In genomic region chr7:137397361-137397910, GRCm38 (mm10) we compare ENCODE assay signal across 27 mouse cellular contexts. TPM values are rescaled to one million over a fixed set of nuclear protein-coding genes. Genes with fewer than 3 reads are reported as not detected.
DNase-seq lines count a peak whose midpoint lies in the region; ATAC-seq lines count a peak whose summit lies in the region.
"Had no signal": no experiment of that assay in that cellular context is flagged by ENCODE, and none has a peak within 500 bp of the region (broad histone marks: within the 10 kb centered on the region; RNA-seq: fewer than 3 reads in every experiment).

No protein-coding gene starts in this region.

- H3K36me3 ChIP-seq in forebrain, embryonic 14.5 days (ENCODE audit: control insufficient read depth, insufficient read depth, low read length) = no peaks in the 10 kb centered on the region
- H3K36me3 ChIP-seq: heart, embryonic 12.5 days; liver, embryonic 13.5 days; midbrain, embryonic 15.5 days; neural tube, embryonic 15.5 days; stomach, embryonic 15.5 days had no signal

- no peak overlapping the region for H3K4me3 ChIP-seq in forebrain, embryonic 14.5 days (ENCODE audit: low read depth, low read length)
- H3K4me3 ChIP-seq: erythroblast, embryonic 14.5 days; heart, embryonic 12.5 days; hindbrain, embryonic 13.5 days; liver, embryonic 13.5 days; midbrain, embryonic 15.5 days; neural tube, embryonic 15.5 days; stomach, embryonic 15.5 days had no signal

- H3K27ac ChIP-seq in forebrain, embryonic 14.5 days (ENCODE audit: low read depth, low read length) = no peak overlapping the region
- H3K27ac ChIP-seq: hindbrain, embryonic 13.5 days; liver, embryonic 13.5 days; macrophage; midbrain, embryonic 15.5 days; neural tube, embryonic 15.5 days; stomach, embryonic 15.5 days had no signal

- no peak overlapping the region for H3K4me2 ChIP-seq in forebrain, embryonic 14.5 days (ENCODE audit: low read length)
- H3K4me2 ChIP-seq: heart, embryonic 12.5 days; hindbrain, embryonic 13.5 days; liver, embryonic 13.5 days; midbrain, embryonic 15.5 days; neural tube, embryonic 15.5 days; stomach, embryonic 15.5 days had no signal

- H3K9ac ChIP-seq in forebrain, embryonic 14.5 days (ENCODE audit: low read length) = no peak overlapping the region
- H3K9ac ChIP-seq: forebrain, postnatal 0 days; heart, embryonic 12.5 days; hindbrain, embryonic 13.5 days; liver, embryonic 13.5 days; midbrain, embryonic 15.5 days; neural tube, embryonic 15.5 days; stomach, embryonic 15.5 days had no signal

- no peaks in the 10 kb centered on the region for H3K9me3 ChIP-seq in forebrain, embryonic 14.5 days (replicated peaks; ENCODE audit: control insufficient read depth, low read length)
- H3K9me3 ChIP-seq: liver, embryonic 13.5 days; midbrain, embryonic 15.5 days; neural tube, embryonic 15.5 days; stomach, embryonic 15.5 days had no signal

- no peaks in the 10 kb centered on the region for H3K4me1 ChIP-seq in forebrain, embryonic 14.5 days (ENCODE audit: control insufficient read depth, insufficient read depth, low read length)
- H3K4me1 ChIP-seq: hindbrain, embryonic 13.5 days; liver, embryonic 13.5 days; midbrain, embryonic 15.5 days; neural tube, embryonic 15.5 days; stomach, embryonic 15.5 days had no signal

- DNase-seq in 3134 (ENCODE audit: extremely low read depth, insufficient read length, low spot score) (peak; percentile 61), A20 (ENCODE audit: low read depth, low spot score) (peak; percentile 19), R1 (ENCODE audit: low read depth, low spot score) (peak; percentile 93)
- peak; percentile 72 for DNase-seq in adrenal gland, postnatal 14 days
- no peak for DNase-seq in frontal cortex, postnatal 25 days (ENCODE audit: low spot score in 2 of 2)
- DNase-seq in thymus, postnatal 0 days (ENCODE audit: low spot score) = no peak
- no peak for DNase-seq in forebrain, embryonic 14.5 days (ENCODE audit: low spot score)
- DNase-seq: cerebellum, adult 2 months; cerebellum, postnatal 14 days; forebrain, postnatal 0 days; gastrocnemius, postnatal 14 days; heart, adult 18-20 months; heart, postnatal 4 days; kidney, adult 11 months; kidney, postnatal 4 days; liver, embryonic 13.5 days; lung, adult 2 months; lung, postnatal 10 days; right cerebral cortex, postnatal 25 days; thymus, postnatal 36 days had no signal

- ATAC-seq in forebrain, embryonic 14.5 days = no peak
- ATAC-seq: forebrain, postnatal 0 days; midbrain, embryonic 15.5 days had no signal

- H3K27me3 ChIP-seq in forebrain, embryonic 14.5 days (replicated peaks; ENCODE audit: control insufficient read depth, insufficient read depth, low read length) = no peaks in the 10 kb centered on the region
- H3K27me3 ChIP-seq: heart, embryonic 12.5 days; hindbrain, embryonic 13.5 days; liver, embryonic 13.5 days; midbrain, embryonic 15.5 days; neural tube, embryonic 15.5 days; stomach, embryonic 15.5 days had no signal

- WGBS in forebrain, embryonic 14.5 days = 91% methylated on average over 8 of the region's 8 CpGs

RNA-seq across cellular contexts. Expression of gene 9430038I01Rik, which starts 13.1 kb away (rescaled TPM):
- total RNA-seq in adrenal gland, postnatal 14 days (2021) = 9.3 and 10.1 TPM in 2 replicates
- polyA plus RNA-seq in thymus, postnatal 0 days (2015; fragmentation: Nextera tagmentation; extraction: Ambion mirVana) = 9.5 and 12.1 TPM in 2 replicates
- 8.9 and 10.6 TPM in 2 replicates for polyA plus RNA-seq in forebrain, embryonic 14.5 days (2014; fragmentation: Nextera tagmentation; extraction: Ambion mirVana)

RNA-seq across cellular contexts. Expression of gene Glrx3, which starts 40.0 kb away (rescaled TPM):
- 120 and 124 TPM in 2 replicates for total RNA-seq in adrenal gland, postnatal 14 days (2021)
- polyA plus RNA-seq in thymus, postnatal 0 days (2015; fragmentation: Nextera tagmentation; extraction: Ambion mirVana) = 204 and 219 TPM in 2 replicates
- polyA plus RNA-seq in forebrain, embryonic 14.5 days (2014; fragmentation: Nextera tagmentation; extraction: Ambion mirVana) = 312 and 339 TPM in 2 replicates

Comparison
In these comparisons a context has a peak if more than half of its experiments do, and no peak if none do; other contexts are left out.
1. DNase-seq: peak in 3134 (single experiment), A20 (single experiment), R1 (single experiment) and adrenal gland, postnatal 14 days (single experiment); none in frontal cortex, postnatal 25 days (0 of 2), thymus, postnatal 0 days (single experiment) and forebrain, embryonic 14.5 days (single experiment).